Mouse (Mus musculus): ENCODE results near the gene Klhl3.

The Klhl3 gene

GRCm38 (mm10) chr13:58027115-58027514 is 86.3 kb downstream of the Klhl3 start:
- in situ Hi-C loops (cut with MboI, MseI) = loop anchor here in 1 of 2 experiments (10.0 kb wide), 1 partner anchor 518 kb away; no protein-coding TSS in a partner anchor

- in situ Hi-C loops (cut with MboI, MseI) = loop anchor here in 1 of 2 experiments (10.0 kb wide), 1 partner anchor 519 kb away; no protein-coding TSS in a partner anchor
Measured at GRCm38 (mm10) chr13:58025701-58026414, 87.5 kb downstream of the Klhl3 start.

- in situ Hi-C loops (cut with MboI, MseI) = loop anchor here in 1 of 2 experiments (10.0 to 25.0 kb wide), 2 partner anchors 263 to 521 kb away; partner anchors contain the start of gene Gkap1
Measured at GRCm38 (mm10) chr13:58023726-58024453, 89.5 kb downstream of the Klhl3 start.

GRCm38 (mm10) chr13:58023001-58023560 is 90.3 kb downstream of the Klhl3 start:
- in situ Hi-C loops (cut with MboI, MseI) = loop anchor here in 1 of 2 experiments (10.0 to 25.0 kb wide), 2 partner anchors 264 to 522 kb away; partner anchors contain the start of gene Gkap1

GRCm38 (mm10) chr13:58020428-58020827 is 93.0 kb downstream of the Klhl3 start:
- in situ Hi-C loops (cut with MboI, MseI) = loop anchor here in 1 of 2 experiments (10.0 to 25.0 kb wide), 2 partner anchors 267 to 524 kb away; partner anchors contain the start of gene Gkap1

- in situ Hi-C loops (cut with MboI, MseI) = loop anchor here in 1 of 2 experiments (25.0 kb wide), 1 partner anchor 270 kb away; the partner anchor contains the start of gene Gkap1
Measured at GRCm38 (mm10) chr13:58017298-58017697, 96.1 kb downstream of the Klhl3 start.

- in situ Hi-C loops (cut with MboI, MseI) = loop anchor here in 1 of 2 experiments (25.0 kb wide), 1 partner anchor 275 kb away; the partner anchor contains the start of gene Gkap1
Measured at GRCm38 (mm10) chr13:58012067-58012925, 101.1 kb downstream of the Klhl3 start.

- in situ Hi-C loops (cut with MboI, MseI) = loop anchor here in 1 of 2 experiments (25.0 kb wide), 1 partner anchor 276 kb away; the partner anchor contains the start of gene Gkap1
Measured at GRCm38 (mm10) chr13:58011526-58011925, 101.9 kb downstream of the Klhl3 start.

GRCm38 (mm10) chr13:58010416-58010815 is 103.0 kb downstream of the Klhl3 start:
- in situ Hi-C loops (cut with MboI, MseI) = loop anchor here in 1 of 2 experiments (25.0 kb wide), 1 partner anchor 277 kb away; the partner anchor contains the start of gene Gkap1

- in situ Hi-C loops (cut with MboI, MseI) = loop anchor here (10.0 to 25.0 kb wide), 2 partner anchors 278 to 536 kb away; partner anchors contain the start of gene Gkap1 (in 1 of the 2)
Measured at GRCm38 (mm10) chr13:58009275-58009674, 104.1 kb downstream of the Klhl3 start.

- in situ Hi-C loops (cut with MboI, MseI) = loop anchor here (10.0 to 25.0 kb wide), 2 partner anchors 279 to 537 kb away; partner anchors contain the start of gene Gkap1 (in 1 of the 2)
Measured at GRCm38 (mm10) chr13:58008038-58008364, 105.4 kb downstream of the Klhl3 start.

GRCm38 (mm10) chr13:58007256-58008037 is 105.9 kb downstream of the Klhl3 start:
- in situ Hi-C loops (cut with MboI, MseI) = loop anchor here (10.0 to 25.0 kb wide), 2 partner anchors 280 to 537 kb away; partner anchors contain the start of gene Gkap1 (in 1 of the 2)

GRCm38 (mm10) chr13:58001792-58002191 is 111.6 kb downstream of the Klhl3 start:
- in situ Hi-C loops (cut with MboI, MseI) = loop anchor here (10.0 to 25.0 kb wide), 2 partner anchors 286 to 543 kb away; partner anchors contain the start of gene Gkap1 (in 1 of the 2)

- in situ Hi-C loops (cut with MboI, MseI) = no loop called here
Measured at GRCm38 (mm10) chr13:57996536-57996935, 116.9 kb downstream of the Klhl3 start.

GRCm38 (mm10) chr13:57995864-57996263 is 117.5 kb downstream of the Klhl3 start:
- in situ Hi-C loops (cut with MboI, MseI) = no loop called here

- in situ Hi-C loops (cut with MboI, MseI) = loop anchor here in 1 of 2 experiments (10.0 kb wide), 1 partner anchor 1330 kb away; no protein-coding TSS in a partner anchor
Measured at GRCm38 (mm10) chr13:57984637-57985036, 128.8 kb downstream of the Klhl3 start.

- in situ Hi-C loops (cut with MboI, MseI) = loop anchor here in 1 of 2 experiments (10.0 kb wide), 1 partner anchor 1329 kb away; no protein-coding TSS in a partner anchor
Measured at GRCm38 (mm10) chr13:57984163-57984562, 129.2 kb downstream of the Klhl3 start.

GRCm38 (mm10) chr13:57983330-57983729 is 130.1 kb downstream of the Klhl3 start:
- in situ Hi-C loops (cut with MboI, MseI) = loop anchor here in 1 of 2 experiments (10.0 kb wide), 1 partner anchor 1329 kb away; no protein-coding TSS in a partner anchor

GRCm38 (mm10) chr13:57982904-57983303 is 130.5 kb downstream of the Klhl3 start:
- in situ Hi-C loops (cut with MboI, MseI) = loop anchor here in 1 of 2 experiments (10.0 kb wide), 1 partner anchor 1328 kb away; no protein-coding TSS in a partner anchor
